Mouse (Mus musculus) lung, postnatal 0 days (tissue): ENCODE data around the gene Sec14l3. TPM values are rescaled to one million over a fixed set of nuclear protein-coding genes. Genes with fewer than 3 reads are reported as not detected.

Experiments used
- ATAC-seq: fragments of 200-750 bp; cut with Nextera tagmentation; 2 replicates; pipeline ENCODE4 v1.8.0; 2017; ENCODE audit warnings: moderate library complexity
- DNase-seq: peaks from one replicate; pipeline ENCODE4 v3.0.0-alpha.2; 2016; ENCODE audit warnings: low spot score
- H3K27ac ChIP-seq: fragments of 300-500 bp; sonication (generic); 2 replicates; pipeline ENCODE4 v1.5.1; 2014; ENCODE audit warnings: antibody characterized with exemption, mild to moderate bottlenecking, low read length, mixed read lengths
- H3K27me3 ChIP-seq: fragments of 300-500 bp; sonication (generic); replicated peaks from 2 replicates; pipeline ENCODE4 v1.6.1; 2014; ENCODE audit warnings: low read length, mixed read lengths; ENCODE audit not compliant: insufficient read depth
- H3K36me3 ChIP-seq: fragments of 300-500 bp; sonication (generic); 2 replicates; pipeline ENCODE4 v1.6.1; 2014; ENCODE audit warnings: low read length, mixed read lengths; ENCODE audit not compliant: insufficient read depth
- H3K4me1 ChIP-seq: fragments of 300-500 bp; sonication (generic); 2 replicates; pipeline ENCODE4 v1.6.1; 2014; ENCODE audit warnings: antibody characterized with exemption, low read depth, low read length, mixed read lengths; ENCODE audit not compliant: insufficient read depth
- H3K4me2 ChIP-seq: fragments of 300-500 bp; sonication (generic); replicated peaks from 2 replicates; pipeline ENCODE4 v1.6.1; 2014; ENCODE audit warnings: low read depth, mild to moderate bottlenecking, low read length, moderate library complexity, mixed read lengths
- H3K4me3 ChIP-seq: fragments of 300-500 bp; sonication (generic); 2 replicates; pipeline ENCODE4 v1.5.1; 2014; ENCODE audit warnings: low read depth, low read length
- H3K9ac ChIP-seq: fragments of 300-500 bp; sonication (generic); replicated peaks from 2 replicates; pipeline ENCODE4 v1.6.1; 2014; ENCODE audit warnings: low read depth, mild to moderate bottlenecking
- H3K9me3 ChIP-seq: fragments of 300-500 bp; sonication (generic); 2 replicates; pipeline ENCODE4 v1.6.1; 2016; ENCODE audit warnings: low read length, mixed read lengths
- CTCF ChIP-seq: IDR thresholded peaks from 2 replicates; pipeline ENCODE4 v1.5.1; 2016; ENCODE audit warnings: antibody characterized with exemption, mild to moderate bottlenecking
- EP300 ChIP-seq: IDR thresholded peaks from 2 replicates; pipeline ENCODE4 v1.6.1; 2016; ENCODE audit warnings: antibody characterized with exemption, mild to moderate bottlenecking, control low read depth
- WGBS: fragments of 180-500 bp; shearing (Covaris S2); extraction: QIAGEN DNeasy Blood & Tissue Kit; methylation state at CpG from one replicate; pipeline ENCODE4 v1.1.7; 2014; 5-methylcytosine and 5-hydroxymethylcytosine counted together
- polyA plus RNA-seq: library from polyadenylated mRNA; unstranded; fragments of >200 nt; fragmentation: Nextera tagmentation; extraction: Ambion mirVana; gene quantifications from 2 replicates; pipeline ENCODE4 v1.2.1, GENCODE M21; 2015

Gene Sec14l3
- polyA plus RNA-seq, 1 experiment from 2014 or later = 529 TPM

- ATAC-seq (no peak), DNase-seq (no peak)
- no peaks in the 10 kb centered on the region for H3K27me3 ChIP-seq
- H3K4me3 ChIP-seq = no peak overlapping the region
- no peak overlapping the region for H3K9ac ChIP-seq
- 73% methylated on average over 4 of the region's 4 CpGs for WGBS
- TF ChIP-seq EP300 (no peak), CTCF (0 out of 2 replicates have a peak, but pooled peaks have one; percentile 18)
- H3K4me1 ChIP-seq = peaks cover 3% of the 10 kb centered on the region; the same call in 1 of the 2 replicates
- H3K36me3 ChIP-seq = no peaks in the 10 kb centered on the region
- no peaks in the 10 kb centered on the region for H3K9me3 ChIP-seq
- H3K4me2 ChIP-seq = no peak overlapping the region
- H3K27ac ChIP-seq = no peak overlapping the region
Measured at GRCm38 (mm10) chr11:4029343-4029742, 35.3 kb upstream of the Sec14l3 start.

- Histone ChIP-seq H3K9me3 (no peaks in the 10 kb centered on the region), H3K27me3 (no peaks in the 10 kb centered on the region), H3K4me2 (peak within 1 kb of the TSS; percentile 54), H3K9ac (peak within 1 kb of the TSS; percentile 32), H3K4me1 (peaks cover 3% of the 10 kb centered on the region; the same call in 1 of the 2 replicates), H3K36me3 (no peaks in the 10 kb centered on the region), H3K4me3 (peak within 1 kb of the TSS; percentile 24), H3K27ac (peak within 1 kb of the TSS; percentile 85)
- 25% methylated on average over 15 of the region's 16 CpGs for WGBS
- TF ChIP-seq EP300 (no peak), CTCF (peak; percentile 10; the same call in 1 of the 2 replicates)
- peak; percentile 87 for DNase-seq
- ATAC-seq = peak; percentile 81
Measured at GRCm38 (mm10) chr11:4031126-4031941, 33.3 kb upstream of the Sec14l3 start, which contains the start of gene Sec14l4. Gene Sec14l4 (plus strand): TSS chr11:4031462.

- H3K9me3 ChIP-seq = no peaks in the 10 kb centered on the region
- no peak for DNase-seq
- no peaks in the 10 kb centered on the region for H3K27me3 ChIP-seq
- WGBS = 26% methylated on average over 10 of the region's 12 CpGs
- H3K9ac ChIP-seq = peak overlapping the region; percentile 32
- H3K4me1 ChIP-seq = peaks cover 3% of the 10 kb centered on the region; the same call in 1 of the 2 replicates
- no peak for TF ChIP-seq EP300
- no peak for TF ChIP-seq CTCF
- peak overlapping the region; percentile 24 for H3K4me3 ChIP-seq
- H3K36me3 ChIP-seq = no peaks in the 10 kb centered on the region
- peak overlapping the region; percentile 54 for H3K4me2 ChIP-seq
- H3K27ac ChIP-seq = peak overlapping the region; percentile 85
- peak; percentile 7 for ATAC-seq
Measured at GRCm38 (mm10) chr11:4031961-4032360, 32.7 kb upstream of the Sec14l3 start.

DNA sequence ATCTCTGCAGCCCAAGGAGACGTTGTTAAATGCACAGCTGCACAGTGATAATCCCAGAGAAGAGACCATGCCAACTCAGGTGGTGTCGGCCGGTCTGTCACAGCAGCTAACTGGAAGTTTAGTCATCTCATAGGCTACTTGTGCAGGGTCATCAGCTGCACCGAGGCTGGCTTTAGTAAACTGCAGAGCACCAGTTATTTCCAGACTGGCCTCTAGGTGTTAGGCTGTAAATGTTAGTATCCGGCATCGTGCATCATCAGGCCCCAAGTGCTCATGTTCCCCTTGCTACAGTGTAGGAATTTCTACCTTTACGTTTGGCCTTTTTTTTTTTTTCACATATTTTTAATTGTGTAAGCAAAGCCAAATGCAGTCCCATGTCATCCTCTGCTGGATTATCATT, 31.2 kb upstream of the Sec14l3 start:
- WGBS = 60% methylated on average over 7 of the region's 7 CpGs
- no peak overlapping the region for H3K9ac ChIP-seq
- ATAC-seq (no peak), DNase-seq (no peak)
- no peak overlapping the region for H3K4me2 ChIP-seq
- no peaks in the 10 kb centered on the region for H3K27me3 ChIP-seq
- H3K9me3 ChIP-seq = no peaks in the 10 kb centered on the region
- peaks cover 3% of the 10 kb centered on the region; the same call in 1 of the 2 replicates for H3K4me1 ChIP-seq
- no peak overlapping the region for H3K27ac ChIP-seq
- H3K4me3 ChIP-seq = no peak overlapping the region
- 0 out of 2 replicates have a peak, but pooled peaks have one; percentile 20 for TF ChIP-seq CTCF
- no peak for TF ChIP-seq EP300
- H3K36me3 ChIP-seq = no peaks in the 10 kb centered on the region

DNA sequence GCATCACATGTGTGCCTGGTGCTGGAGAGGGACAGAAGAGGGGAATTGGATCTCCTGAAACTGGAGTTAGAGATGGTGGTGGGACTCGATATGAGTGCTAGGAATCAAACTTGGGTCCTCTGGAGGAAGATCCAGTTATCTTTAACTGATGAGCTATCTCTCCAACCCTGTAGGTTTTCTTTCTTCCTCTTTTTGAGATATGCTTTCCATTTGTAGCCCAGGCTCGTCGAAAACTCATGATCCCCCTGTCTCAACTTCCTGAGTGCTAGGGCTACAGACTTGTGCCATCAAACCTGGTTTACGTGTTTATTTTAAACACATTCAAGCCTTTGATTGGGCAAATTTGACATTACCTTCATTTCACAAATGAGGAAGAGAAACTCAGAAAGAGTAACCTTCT, 30.5 kb upstream of the Sec14l3 start:
- Histone ChIP-seq H3K27ac (no peak overlapping the region), H3K4me2 (no peak overlapping the region), H3K36me3 (no peaks in the 10 kb centered on the region), H3K9me3 (no peaks in the 10 kb centered on the region), H3K9ac (no peak overlapping the region), H3K27me3 (no peaks in the 10 kb centered on the region), H3K4me1 (peaks cover 3% of the 10 kb centered on the region; the same call in 1 of the 2 replicates), H3K4me3 (no peak overlapping the region)
- no peak for TF ChIP-seq CTCF
- no peak for TF ChIP-seq EP300
- ATAC-seq (no peak), DNase-seq (no peak)
- 66% methylated on average over 4 of the region's 4 CpGs for WGBS

DNA sequence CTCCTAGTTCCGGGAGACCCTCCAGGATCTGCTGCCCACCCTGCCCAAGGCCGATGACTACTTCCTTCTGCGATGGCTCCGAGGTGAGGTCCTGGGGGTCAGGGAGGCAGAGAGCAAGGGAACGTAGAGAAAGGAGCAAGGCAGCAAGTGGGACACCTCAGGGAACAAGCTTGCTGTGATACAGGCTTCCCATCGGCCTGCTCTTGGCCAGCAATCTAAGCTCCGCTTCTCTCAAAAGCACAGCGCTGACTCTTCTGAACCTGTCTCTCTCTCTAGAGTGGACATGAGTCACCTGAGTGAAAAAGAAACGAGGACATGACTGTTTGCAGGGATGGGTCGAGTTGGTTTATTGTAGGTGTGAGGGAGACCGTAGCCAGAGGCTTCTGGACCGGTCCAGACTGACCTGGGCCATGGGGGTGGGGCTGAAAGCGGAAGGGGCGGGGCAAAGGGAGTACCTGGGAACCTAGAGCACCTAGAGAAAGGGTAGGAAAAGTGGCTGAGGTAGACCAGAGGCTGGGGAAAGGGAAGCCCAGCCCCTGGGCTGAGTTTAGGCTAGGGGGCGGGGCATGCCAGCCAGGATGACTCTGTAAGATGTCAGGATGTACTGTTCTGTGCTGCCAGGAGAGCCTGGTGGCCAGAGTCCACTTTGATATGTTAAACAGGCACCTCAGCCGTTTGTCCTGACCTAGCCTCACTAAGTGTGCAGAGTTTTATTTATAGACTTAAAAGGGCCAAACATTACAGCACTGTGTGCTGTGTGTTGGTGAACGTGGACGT, 29.3 kb upstream of the Sec14l3 start:
- WGBS = 56% methylated on average over 18 of the region's 18 CpGs
- H3K27me3 ChIP-seq = no peaks in the 10 kb centered on the region
- H3K4me3 ChIP-seq = no peak overlapping the region
- H3K27ac ChIP-seq = peak overlapping the region; percentile 34
- no peaks in the 10 kb centered on the region for H3K36me3 ChIP-seq
- no peak overlapping the region for H3K9ac ChIP-seq
- H3K4me1 ChIP-seq = peaks cover 3% of the 10 kb centered on the region; the same call in 1 of the 2 replicates
- no peaks in the 10 kb centered on the region for H3K9me3 ChIP-seq
- DNase-seq (peak; percentile 65), ATAC-seq (peak; percentile 42)
- no peak overlapping the region for H3K4me2 ChIP-seq
- TF ChIP-seq CTCF = no peak
- no peak for TF ChIP-seq EP300
